Mouse (Mus musculus): Measurements from ENCODE around the gene Dnah11. TPM values are rescaled to one million over a fixed set of nuclear protein-coding genes. Genes with fewer than 3 reads are reported as not detected.

Dnah11 gene
- polyA plus RNA-seq, 1 experiment: 1.2 TPM

GRCm38 (mm10) chr12:117867708-117868564, 330.9 kb downstream of the Dnah11 start:
- 68% methylated on average over 4 of the region's 4 CpGs for WGBS
- H3K4me1 ChIP-seq (ENCODE audit: control insufficient read depth, insufficient read depth, low read length): peaks cover 2% of the 10 kb centered on the region; the same call in 1 of the 2 replicates
- DNase-seq: no peak
- no peak overlapping the region for H3K4me3 ChIP-seq (ENCODE audit: insufficient read depth, low read depth, low read length)
- H3K27ac ChIP-seq (ENCODE audit: insufficient read depth, low read depth, low read length): no peak overlapping the region
- no peaks in the 10 kb centered on the region for H3K27me3 ChIP-seq (replicated peaks; ENCODE audit: control insufficient read depth, insufficient read depth, low read length)
- TF ChIP-seq CTCF (conservative IDR thresholded peaks at IDR 0.05; ENCODE audit: insufficient read depth, insufficient read length, low read depth, low read length) (no peak), POLR2A (IDR thresholded peaks at IDR 0.05; ENCODE audit: low read depth, low read length) (no peak)
- no peaks in the 10 kb centered on the region for H3K36me3 ChIP-seq (ENCODE audit: control insufficient read depth, insufficient read depth, low read length)

- Histone ChIP-seq H3K4me1 (ENCODE audit: control insufficient read depth, insufficient read depth, low read length) (peaks cover 2% of the 10 kb centered on the region; the same call in 1 of the 2 replicates), H3K4me3 (ENCODE audit: insufficient read depth, low read depth, low read length) (no peak overlapping the region), H3K36me3 (ENCODE audit: control insufficient read depth, insufficient read depth, low read length) (no peaks in the 10 kb centered on the region), H3K27ac (ENCODE audit: insufficient read depth, low read depth, low read length) (no peak overlapping the region), H3K27me3 (replicated peaks; ENCODE audit: control insufficient read depth, insufficient read depth, low read length) (no peaks in the 10 kb centered on the region)
- no peak for DNase-seq
- TF ChIP-seq CTCF (conservative IDR thresholded peaks at IDR 0.05; ENCODE audit: insufficient read depth, insufficient read length, low read depth, low read length) (no peak), POLR2A (IDR thresholded peaks at IDR 0.05; ENCODE audit: low read depth, low read length) (no peak)
- 84% methylated on average over 5 of the region's 5 CpGs for WGBS
These were observed 336.2 kb downstream of the Dnah11 start for GRCm38 (mm10) chr12:117862655-117863054.

DNA sequence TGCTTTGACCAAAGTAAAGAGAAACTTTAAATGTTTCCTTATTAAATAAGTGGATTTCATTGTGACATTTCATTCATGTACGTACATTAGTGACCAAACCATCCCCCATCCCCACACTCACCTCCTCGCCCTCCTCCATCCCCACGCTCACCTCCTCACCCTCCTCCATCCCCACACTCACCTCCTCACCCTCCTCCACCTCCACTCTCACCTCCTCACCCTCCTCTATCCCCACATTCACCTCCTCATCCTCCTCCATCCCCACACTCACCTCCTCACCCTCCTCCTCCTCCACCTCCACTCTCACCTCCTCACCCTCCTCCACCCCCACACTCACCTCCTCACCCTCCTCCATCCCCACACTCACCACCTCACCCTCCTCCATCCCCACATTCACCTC, 337.6 kb downstream of the Dnah11 start:
- Histone ChIP-seq H3K4me3 (ENCODE audit: insufficient read depth, low read depth, low read length) (no peak overlapping the region), H3K4me1 (ENCODE audit: control insufficient read depth, insufficient read depth, low read length) (no peaks in the 10 kb centered on the region), H3K27me3 (replicated peaks; ENCODE audit: control insufficient read depth, insufficient read depth, low read length) (no peaks in the 10 kb centered on the region), H3K27ac (ENCODE audit: insufficient read depth, low read depth, low read length) (no peak overlapping the region), H3K36me3 (ENCODE audit: control insufficient read depth, insufficient read depth, low read length) (no peaks in the 10 kb centered on the region)
- no peak for DNase-seq
- TF ChIP-seq CTCF (conservative IDR thresholded peaks at IDR 0.05; ENCODE audit: insufficient read depth, insufficient read length, low read depth, low read length): no peak
- no peak for TF ChIP-seq POLR2A (IDR thresholded peaks at IDR 0.05; ENCODE audit: low read depth, low read length)
- 81% methylated on average over 3 of the region's 3 CpGs for WGBS

DNA sequence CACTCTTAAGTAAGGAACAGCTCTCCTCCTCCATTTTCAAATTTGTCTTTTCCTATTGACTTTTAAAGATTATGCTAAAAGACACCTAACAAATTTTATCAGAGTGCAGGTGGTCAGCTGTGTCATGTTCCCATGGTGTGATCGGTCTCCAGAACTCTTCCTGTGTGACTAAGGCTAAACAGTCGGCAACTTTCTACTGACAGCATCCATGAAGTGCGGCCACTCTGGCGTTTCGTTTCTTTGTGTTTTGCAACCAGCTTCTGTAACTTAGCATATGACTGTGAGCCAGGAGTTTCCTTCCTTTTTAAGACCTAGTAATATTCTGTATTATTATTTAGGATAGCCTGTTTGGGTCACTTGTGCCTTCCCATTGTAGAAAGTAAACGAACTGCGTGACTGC, 338.0 kb downstream of the Dnah11 start:
- Histone ChIP-seq H3K27ac (ENCODE audit: insufficient read depth, low read depth, low read length) (no peak overlapping the region), H3K27me3 (replicated peaks; ENCODE audit: control insufficient read depth, insufficient read depth, low read length) (no peaks in the 10 kb centered on the region), H3K4me3 (ENCODE audit: insufficient read depth, low read depth, low read length) (no peak overlapping the region), H3K36me3 (ENCODE audit: control insufficient read depth, insufficient read depth, low read length) (no peaks in the 10 kb centered on the region), H3K4me1 (ENCODE audit: control insufficient read depth, insufficient read depth, low read length) (no peaks in the 10 kb centered on the region)
- WGBS: 70% methylated on average over 7 of the region's 7 CpGs
- no peak for TF ChIP-seq CTCF (conservative IDR thresholded peaks at IDR 0.05; ENCODE audit: insufficient read depth, insufficient read length, low read depth, low read length)
- TF ChIP-seq POLR2A (IDR thresholded peaks at IDR 0.05; ENCODE audit: low read depth, low read length): no peak
- DNase-seq: no peak

- no peaks in the 10 kb centered on the region for H3K4me1 ChIP-seq (ENCODE audit: control insufficient read depth, insufficient read depth, low read length)
- H3K27me3 ChIP-seq (replicated peaks; ENCODE audit: control insufficient read depth, insufficient read depth, low read length): no peaks in the 10 kb centered on the region
- 73% methylated on average over 6 of the region's 6 CpGs for WGBS
- no peak for DNase-seq
- TF ChIP-seq POLR2A (IDR thresholded peaks at IDR 0.05; ENCODE audit: low read depth, low read length): no peak
- no peak for TF ChIP-seq CTCF (conservative IDR thresholded peaks at IDR 0.05; ENCODE audit: insufficient read depth, insufficient read length, low read depth, low read length)
- H3K36me3 ChIP-seq (ENCODE audit: control insufficient read depth, insufficient read depth, low read length): no peaks in the 10 kb centered on the region
- no peak overlapping the region for H3K27ac ChIP-seq (ENCODE audit: insufficient read depth, low read depth, low read length)
- no peak overlapping the region for H3K4me3 ChIP-seq (ENCODE audit: insufficient read depth, low read depth, low read length)
These were observed 341.0 kb downstream of the Dnah11 start for GRCm38 (mm10) chr12:117857884-117858283.

GRCm38 (mm10) chr12:117857023-117857422, 341.8 kb downstream of the Dnah11 start:
- H3K27me3 ChIP-seq (replicated peaks; ENCODE audit: control insufficient read depth, insufficient read depth, low read length): no peaks in the 10 kb centered on the region
- no peak for DNase-seq
- no peak overlapping the region for H3K4me3 ChIP-seq (ENCODE audit: insufficient read depth, low read depth, low read length)
- no peaks in the 10 kb centered on the region for H3K4me1 ChIP-seq (ENCODE audit: control insufficient read depth, insufficient read depth, low read length)
- no peaks in the 10 kb centered on the region for H3K36me3 ChIP-seq (ENCODE audit: control insufficient read depth, insufficient read depth, low read length)
- H3K27ac ChIP-seq (ENCODE audit: insufficient read depth, low read depth, low read length): no peak overlapping the region
- WGBS: 73% methylated on average over 9 of the region's 9 CpGs
- TF ChIP-seq CTCF (conservative IDR thresholded peaks at IDR 0.05; ENCODE audit: insufficient read depth, insufficient read length, low read depth, low read length): no peak
- no peak for TF ChIP-seq POLR2A (IDR thresholded peaks at IDR 0.05; ENCODE audit: low read depth, low read length)

- H3K4me3 ChIP-seq (ENCODE audit: insufficient read depth, low read depth, low read length): no peak overlapping the region
- peak; percentile 46 for DNase-seq
- TF ChIP-seq POLR2A (IDR thresholded peaks at IDR 0.05; ENCODE audit: low read depth, low read length): no peak
- peak; percentile 90 for TF ChIP-seq CTCF (conservative IDR thresholded peaks at IDR 0.05; ENCODE audit: insufficient read depth, insufficient read length, low read depth, low read length)
- H3K27ac ChIP-seq (ENCODE audit: insufficient read depth, low read depth, low read length): no peak overlapping the region
- H3K27me3 ChIP-seq (replicated peaks; ENCODE audit: control insufficient read depth, insufficient read depth, low read length): no peaks in the 10 kb centered on the region
- no peaks in the 10 kb centered on the region for H3K4me1 ChIP-seq (ENCODE audit: control insufficient read depth, insufficient read depth, low read length)
- H3K36me3 ChIP-seq (ENCODE audit: control insufficient read depth, insufficient read depth, low read length): no peaks in the 10 kb centered on the region
- 22% methylated on average over 6 of the region's 6 CpGs for WGBS
These were observed 345.5 kb downstream of the Dnah11 start for GRCm38 (mm10) chr12:117853316-117853715.
